Mouse (Mus musculus) heart, embryonic 11.5 days (tissue): ENCODE results near the gene Nelfb. TPM values are rescaled to one million over a fixed set of nuclear protein-coding genes. Genes with fewer than 3 reads are reported as not detected.
"Not testable (repeated sequence)": the region's sequence is repeated elsewhere in the genome, so short reads cannot be mapped to it uniquely, and the experiment has no call there.

ENCODE experiments used
- ATAC-seq: fragments of 200-750 bp; cut with Nextera tagmentation; replicated peaks from 2 replicates; pipeline ENCODE4 v1.8.0; 2017; ENCODE audit warnings: moderate library complexity; ENCODE audit not compliant: insufficient number of reproducible peaks, low FRiP score, low TSS enrichment
- H3K27ac ChIP-seq: fragments of 300-500 bp; sonication (generic); 2 replicates; pipeline ENCODE4 v1.5.1; 2014; ENCODE audit warnings: mild to moderate bottlenecking, low read depth, low read length
- H3K27me3 ChIP-seq: fragments of 300-500 bp; sonication (generic); 2 replicates; pipeline ENCODE4 v1.6.1; 2014; ENCODE audit warnings: mild to moderate bottlenecking, low read length, mixed read lengths; ENCODE audit not compliant: control insufficient read depth, insufficient read depth
- H3K36me3 ChIP-seq: fragments of 300-500 bp; sonication (generic); 2 replicates; pipeline ENCODE4 v1.6.1; 2014; ENCODE audit warnings: mild to moderate bottlenecking, low read length, moderate library complexity, mixed read lengths; ENCODE audit not compliant: control insufficient read depth, insufficient read depth
- H3K4me1 ChIP-seq: fragments of 300-500 bp; sonication (generic); 2 replicates; pipeline ENCODE4 v1.6.1; 2014; ENCODE audit warnings: low read length; ENCODE audit not compliant: control insufficient read depth, insufficient read depth
- H3K4me2 ChIP-seq: fragments of 300-500 bp; sonication (generic); 2 replicates; pipeline ENCODE4 v1.6.1; 2014; ENCODE audit warnings: mild to moderate bottlenecking, moderate library complexity
- H3K4me3 ChIP-seq: fragments of 300-500 bp; sonication (generic); 2 replicates; pipeline ENCODE4 v1.5.1; 2014; ENCODE audit warnings: low read depth, low read length
- H3K9ac ChIP-seq: fragments of 300-500 bp; sonication (generic); 2 replicates; pipeline ENCODE4 v1.6.1; 2014; ENCODE audit warnings: mild to moderate bottlenecking, low read depth, low read length, moderate library complexity
- H3K9me3 ChIP-seq: fragments of 300-500 bp; sonication (generic); replicated peaks from 2 replicates; pipeline ENCODE4 v1.6.1; 2016; ENCODE audit warnings: low read length; ENCODE audit not compliant: control insufficient read depth
- WGBS: fragments of 180-500 bp; shearing (Covaris S2); extraction: QIAGEN DNeasy Blood & Tissue Kit; methylation state at CpG from one replicate; pipeline ENCODE4 v1.1.7; 2014; ENCODE audit not compliant: insufficient replicate concordance; 5-methylcytosine and 5-hydroxymethylcytosine counted together
- polyA plus RNA-seq: library from polyadenylated mRNA; unstranded; fragments of >200 nt; fragmentation: Nextera tagmentation; extraction: Ambion mirVana; gene quantifications from 2 replicates; pipeline ENCODE4 v1.2.1, GENCODE M21; 2014

Nelfb gene
- 62.9 and 69.0 TPM in 2 replicates for polyA plus RNA-seq

GRCm38 (mm10) chr2:25211121-25211670 is at the start of gene Nelfb:
Gene Nelfb, minus strand, starts transcription at chr2:25211489.
- Histone ChIP-seq H3K36me3 (peaks cover 6% of the 10 kb centered on the region), H3K4me3 (peak within 1 kb of the TSS; percentile 94)
- ATAC-seq, result peak; percentile 91

GRCm38 (mm10) chr2:25258887-25259286 is 47.6 kb upstream of the Nelfb start:
- Histone ChIP-seq H3K4me2 (no peak overlapping the region), H3K4me1 (peaks cover 19% of the 10 kb centered on the region), H3K9ac (no peak overlapping the region), H3K27me3 (peaks cover 6% of the 10 kb centered on the region), H3K4me3 (no peak overlapping the region), H3K27ac (no peak overlapping the region), H3K9me3 (no peaks in the 10 kb centered on the region), H3K36me3 (no peaks in the 10 kb centered on the region)
- WGBS, result 49% methylated on average over 2 of the region's 2 CpGs
- ATAC-seq, result no peak

More at GRCm38 (mm10) chr2:25211121-25211670, at the start of gene Nelfb:
- Histone ChIP-seq H3K9ac (peak within 1 kb of the TSS; percentile 95), H3K4me1 (peaks cover 11% of the 10 kb centered on the region), H3K27ac (peak within 1 kb of the TSS; percentile 82), H3K9me3 (no peaks in the 10 kb centered on the region), H3K4me2 (peak within 1 kb of the TSS; percentile 92), H3K27me3 (peaks cover 8% of the 10 kb centered on the region; the same call in 1 of the 2 replicates)
- under 1% methylated on average over 44 of the region's 44 CpGs for WGBS

GRCm38 (mm10) chr2:25257250-25257649 is 46.0 kb upstream of the Nelfb start:
- ATAC-seq, H3K9me3 ChIP-seq, H3K36me3 ChIP-seq, H3K4me3 ChIP-seq, H3K9ac ChIP-seq, H3K27me3 ChIP-seq, H3K4me2 ChIP-seq, H3K27ac ChIP-seq: not testable (repeated sequence)
- H3K4me1 ChIP-seq, result peaks cover 10% of the 10 kb centered on the region
- 78% methylated on average over 5 of the region's 5 CpGs for WGBS

- 59% methylated on average over 11 of the region's 12 CpGs for WGBS
- not testable (repeated sequence) for H3K9ac ChIP-seq, ATAC-seq, H3K9me3 ChIP-seq, H3K36me3 ChIP-seq, H3K27ac ChIP-seq, H3K27me3 ChIP-seq
- Histone ChIP-seq H3K4me2 (peak overlapping the region; percentile 96), H3K4me3 (peak overlapping the region; percentile 100), H3K4me1 (peaks cover 10% of the 10 kb centered on the region)
Observed at GRCm38 (mm10) chr2:25256443-25257109, 45.3 kb upstream of the Nelfb start.

GRCm38 (mm10) chr2:25255284-25255779 is 44.0 kb upstream of the Nelfb start, which contains the start of gene Tmem203:
Gene Tmem203, plus strand, starts transcription at chr2:25255439.
- H3K36me3 ChIP-seq, result peaks cover 5% of the 10 kb centered on the region; the same call in 1 of the 2 replicates
- H3K4me2 ChIP-seq, result peak within 1 kb of the TSS; percentile 96
- no peaks in the 10 kb centered on the region for H3K9me3 ChIP-seq
- peak; percentile 79 for ATAC-seq
- H3K27me3 ChIP-seq, result no peaks in the 10 kb centered on the region
- H3K27ac ChIP-seq, result peak within 1 kb of the TSS; percentile 25
- peak within 1 kb of the TSS; percentile 100 for H3K4me3 ChIP-seq
- H3K9ac ChIP-seq, result peak within 1 kb of the TSS; percentile 90
- WGBS, result under 1% methylated on average over 39 of the region's 39 CpGs
- peaks cover 10% of the 10 kb centered on the region for H3K4me1 ChIP-seq

GRCm38 (mm10) chr2:25252331-25252730 is 41.0 kb upstream of the Nelfb start:
- WGBS, result 72% methylated on average over 1 of the region's 1 CpGs
- H3K4me1 ChIP-seq, result peaks cover 10% of the 10 kb centered on the region

GRCm38 (mm10) chr2:25246183-25247072 is 35.1 kb upstream of the Nelfb start, which contains the start of gene AL732309.1:
Gene AL732309.1, minus strand, starts transcription at chr2:25246863.
- 86% methylated on average over 10 of the region's 10 CpGs for WGBS
- H3K9me3 ChIP-seq, result no peaks in the 10 kb centered on the region
- peaks cover 26% of the 10 kb centered on the region for H3K27me3 ChIP-seq
- H3K4me1 ChIP-seq, result peaks cover 9% of the 10 kb centered on the region
- H3K4me2 ChIP-seq, result no peak within 1 kb of the TSS
- peaks cover 9% of the 10 kb centered on the region for H3K36me3 ChIP-seq
- ATAC-seq, result no peak
- H3K27ac ChIP-seq, result no peak within 1 kb of the TSS
- no peak within 1 kb of the TSS for H3K4me3 ChIP-seq
- no peak within 1 kb of the TSS for H3K9ac ChIP-seq

More at GRCm38 (mm10) chr2:25252331-25252730, 41.0 kb upstream of the Nelfb start:
- no peak for ATAC-seq
- no peaks in the 10 kb centered on the region for H3K9me3 ChIP-seq
- H3K27ac ChIP-seq, result no peak overlapping the region
- no peak overlapping the region for H3K9ac ChIP-seq
- H3K27me3 ChIP-seq, result no peaks in the 10 kb centered on the region
- H3K4me3 ChIP-seq, result no peak overlapping the region
- no peak overlapping the region for H3K4me2 ChIP-seq
- H3K36me3 ChIP-seq, result peaks cover 11% of the 10 kb centered on the region; the same call in 1 of the 2 replicates

- H3K36me3 ChIP-seq, result peaks cover 6% of the 10 kb centered on the region
- 87% methylated on average over 4 of the region's 4 CpGs for WGBS
- no peak overlapping the region for H3K4me3 ChIP-seq
- peaks cover 20% of the 10 kb centered on the region for H3K4me1 ChIP-seq
- no peaks in the 10 kb centered on the region for H3K9me3 ChIP-seq
- no peak for ATAC-seq
- H3K4me2 ChIP-seq, result no peak overlapping the region
- peaks cover 31% of the 10 kb centered on the region for H3K27me3 ChIP-seq
- no peak overlapping the region for H3K27ac ChIP-seq
- H3K9ac ChIP-seq, result no peak overlapping the region
Observed at GRCm38 (mm10) chr2:25244144-25244543, 32.9 kb upstream of the Nelfb start.
